Mouse (Mus musculus) limb, embryonic 15.5 days (tissue): ENCODE measurements around the gene Adgrv1. TPM values are rescaled to one million over a fixed set of nuclear protein-coding genes. Genes with fewer than 3 reads are reported as not detected.

Experiments used
- ATAC-seq: fragments of 200-750 bp; cut with Nextera tagmentation; 2 replicates; pipeline ENCODE4 v1.8.0; 2017; ENCODE audit warnings: low read depth, moderate TSS enrichment; ENCODE audit not compliant: insufficient number of reproducible peaks, low FRiP score, low TSS enrichment
- H3K27ac ChIP-seq: fragments of 300-500 bp; sonication (generic); 2 replicates; pipeline ENCODE4 v1.5.1; 2015; ENCODE audit warnings: moderate library complexity, mild to moderate bottlenecking, inconsistent platforms
- H3K27me3 ChIP-seq: fragments of 300-500 bp; sonication (generic); 2 replicates; pipeline ENCODE4 v1.6.1; 2015; ENCODE audit warnings: inconsistent platforms
- H3K36me3 ChIP-seq: fragments of 300-500 bp; sonication (generic); 2 replicates; pipeline ENCODE4 v1.6.1; 2015; ENCODE audit warnings: inconsistent platforms
- H3K4me1 ChIP-seq: fragments of 300-500 bp; sonication (generic); 2 replicates; pipeline ENCODE4 v1.6.1; 2015; ENCODE audit warnings: inconsistent platforms
- H3K4me2 ChIP-seq: fragments of 300-500 bp; sonication (generic); 2 replicates; pipeline ENCODE4 v1.6.1; 2015; ENCODE audit warnings: mild to moderate bottlenecking, inconsistent platforms
- H3K4me3 ChIP-seq: fragments of 300-500 bp; sonication (generic); 2 replicates; pipeline ENCODE4 v1.5.1; 2015; ENCODE audit warnings: mild to moderate bottlenecking, inconsistent platforms
- H3K9ac ChIP-seq: fragments of 300-500 bp; sonication (generic); 2 replicates; pipeline ENCODE4 v1.6.1; 2015; ENCODE audit warnings: inconsistent platforms
- H3K9me3 ChIP-seq: fragments of 300-500 bp; sonication (generic); 2 replicates; pipeline ENCODE4 v1.6.1; 2016; ENCODE audit warnings: inconsistent platforms
- WGBS: fragments of 180-500 bp; shearing (Covaris S2); methylation state at CpG from one replicate; pipeline ENCODE4 v1.1.7; 2015; 5-methylcytosine and 5-hydroxymethylcytosine counted together
- polyA plus RNA-seq: library from polyadenylated mRNA; unstranded; fragments of >200 nt; fragmentation: Nextera tagmentation; extraction: Ambion mirVana; gene quantifications from 2 replicates; pipeline ENCODE4 v1.2.1, GENCODE M21; 2015

The Adgrv1 gene
- polyA plus RNA-seq, 1 experiment from 2014 or later, result 0.58 TPM

DNA sequence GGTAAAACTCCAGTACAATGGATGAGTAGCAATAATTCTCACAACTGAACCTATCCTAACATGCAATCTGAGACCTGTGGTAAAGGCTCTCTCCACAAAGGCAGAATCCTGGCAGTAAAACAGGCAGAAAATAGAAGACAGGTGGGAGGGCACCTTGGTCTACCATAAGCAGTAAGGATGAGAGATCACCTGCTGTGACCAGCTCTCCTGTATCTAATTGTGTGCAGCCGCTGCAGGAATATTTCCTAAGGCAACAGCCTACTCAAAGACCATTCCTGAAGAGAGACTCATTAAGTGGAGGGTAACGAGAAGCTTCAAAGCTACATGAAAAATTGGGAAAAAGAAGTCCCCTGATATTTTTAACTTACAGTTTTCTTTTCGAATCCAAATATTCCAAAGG, 167.2 kb downstream of the Adgrv1 start:
- no peak overlapping the region for H3K27ac ChIP-seq
- no peak overlapping the region for H3K4me2 ChIP-seq
- no peaks in the 10 kb centered on the region for H3K27me3 ChIP-seq
- no peaks in the 10 kb centered on the region for H3K36me3 ChIP-seq
- H3K4me3 ChIP-seq, result no peak overlapping the region
- no peaks in the 10 kb centered on the region for H3K4me1 ChIP-seq
- H3K9me3 ChIP-seq, result no peaks in the 10 kb centered on the region
- ATAC-seq, result no peak
- no peak overlapping the region for H3K9ac ChIP-seq
- WGBS, result 53% methylated on average over 3 of the region's 3 CpGs

DNA sequence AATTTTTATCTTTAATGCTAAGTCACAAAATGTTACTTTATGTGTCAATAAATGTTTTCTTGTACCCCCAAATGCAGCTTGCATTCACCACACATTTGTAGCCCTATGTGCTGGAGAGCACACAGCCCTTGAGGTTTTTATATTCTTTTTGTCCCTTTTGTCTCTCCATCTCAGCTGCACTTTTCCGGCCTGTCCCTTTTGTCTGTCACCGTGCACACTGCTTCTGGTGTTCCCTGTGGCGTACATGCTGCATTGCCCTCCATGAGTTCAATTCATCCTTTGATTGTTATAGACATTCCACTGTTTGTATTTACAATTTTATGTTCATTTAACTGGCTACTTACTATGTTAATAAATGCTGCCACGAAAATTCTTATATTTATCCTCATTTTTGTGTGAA, 183.3 kb downstream of the Adgrv1 start:
- Histone ChIP-seq H3K9me3 (no peaks in the 10 kb centered on the region), H3K4me2 (no peak overlapping the region), H3K27me3 (no peaks in the 10 kb centered on the region), H3K27ac (no peak overlapping the region), H3K4me1 (no peaks in the 10 kb centered on the region), H3K36me3 (no peaks in the 10 kb centered on the region), H3K9ac (no peak overlapping the region), H3K4me3 (no peak overlapping the region)
- no peak for ATAC-seq
- WGBS, result 72% methylated on average over 4 of the region's 4 CpGs

DNA sequence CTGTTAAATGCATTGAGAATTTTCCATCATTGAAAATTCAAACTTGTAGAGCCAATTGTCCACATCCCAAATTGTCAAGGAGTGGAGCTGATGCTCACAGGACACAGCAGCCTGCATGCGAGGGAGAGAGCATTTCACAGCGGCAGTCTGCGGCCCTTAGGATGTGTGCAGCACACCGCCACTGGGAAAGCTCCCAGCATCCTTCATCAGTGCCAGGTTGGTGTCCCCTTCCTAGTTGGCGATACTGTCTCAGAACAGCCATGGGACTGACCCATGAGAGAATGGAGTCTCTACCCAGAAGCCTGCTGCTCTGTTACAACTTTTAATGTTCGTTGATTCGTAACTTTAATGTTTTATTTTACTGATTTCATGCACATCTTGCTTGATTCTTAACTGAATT, 183.8 kb downstream of the Adgrv1 start:
- Histone ChIP-seq H3K9ac (no peak overlapping the region), H3K4me2 (no peak overlapping the region), H3K36me3 (no peaks in the 10 kb centered on the region), H3K4me3 (no peak overlapping the region), H3K27ac (no peak overlapping the region), H3K27me3 (no peaks in the 10 kb centered on the region), H3K4me1 (no peaks in the 10 kb centered on the region), H3K9me3 (no peaks in the 10 kb centered on the region)
- 83% methylated on average over 7 of the region's 7 CpGs for WGBS
- ATAC-seq, result no peak

DNA sequence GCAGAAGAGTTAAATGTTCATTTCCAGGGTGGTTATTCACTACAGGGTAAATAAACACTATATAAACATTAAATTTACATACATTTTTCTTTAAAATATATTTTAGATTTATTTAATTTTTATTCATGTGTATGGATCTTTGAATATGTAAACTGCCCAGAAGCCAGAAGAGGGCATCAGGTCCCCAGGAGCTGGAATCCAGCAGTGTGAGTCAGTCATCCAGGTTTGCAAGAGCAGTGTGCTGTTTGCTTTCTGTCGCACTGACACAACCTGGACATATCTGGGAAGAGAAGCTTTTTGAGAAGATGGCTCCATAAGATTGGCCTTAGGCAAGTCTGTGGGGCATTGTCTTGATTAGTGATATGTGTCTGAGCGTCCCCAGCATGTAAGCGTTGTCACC, 191.5 kb downstream of the Adgrv1 start:
- 77% methylated on average over 3 of the region's 3 CpGs for WGBS
- no peaks in the 10 kb centered on the region for H3K27me3 ChIP-seq
- no peak overlapping the region for H3K4me3 ChIP-seq
- no peaks in the 10 kb centered on the region for H3K9me3 ChIP-seq
- no peak overlapping the region for H3K4me2 ChIP-seq
- ATAC-seq, result no peak
- H3K4me1 ChIP-seq, result no peaks in the 10 kb centered on the region
- no peak overlapping the region for H3K27ac ChIP-seq
- H3K36me3 ChIP-seq, result no peaks in the 10 kb centered on the region
- no peak overlapping the region for H3K9ac ChIP-seq

DNA sequence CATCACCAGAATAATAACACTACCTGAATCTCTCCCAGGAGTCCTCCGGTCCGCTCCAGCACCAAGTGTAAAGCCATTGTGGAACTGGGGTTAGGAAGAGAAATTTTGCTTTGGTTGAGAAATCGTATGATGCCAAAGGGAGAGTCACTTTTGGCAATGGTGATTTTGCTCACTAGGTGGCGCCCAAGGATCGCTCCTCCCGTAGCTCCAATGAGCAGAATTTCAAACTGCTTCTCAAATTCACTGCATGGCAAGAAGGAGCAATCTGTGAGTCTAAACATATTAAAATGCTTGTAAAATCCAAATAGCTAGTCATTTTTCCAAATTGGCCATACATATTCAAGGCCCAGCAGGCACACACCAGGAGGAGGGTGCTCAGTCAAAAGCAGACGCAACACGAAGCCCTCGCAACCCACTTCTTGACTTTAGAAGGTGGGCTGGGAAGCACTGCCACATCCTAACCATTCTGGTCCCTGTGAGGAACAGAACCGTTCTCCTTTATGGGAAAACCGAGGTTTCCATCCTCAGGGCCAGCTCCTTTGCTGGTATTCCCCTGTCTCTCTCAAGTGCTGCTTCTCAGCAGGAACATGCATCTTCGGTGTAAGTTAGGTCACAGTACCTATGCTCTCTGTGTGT, 193.4 kb downstream of the Adgrv1 start:
- no peak overlapping the region for H3K27ac ChIP-seq
- no peaks in the 10 kb centered on the region for H3K36me3 ChIP-seq
- H3K9ac ChIP-seq, result no peak overlapping the region
- H3K4me2 ChIP-seq, result 0 out of 2 replicates have a peak overlapping the region, but pooled peaks have one; percentile 12
- H3K4me3 ChIP-seq, result no peak overlapping the region
- 33% methylated on average over 12 of the region's 12 CpGs for WGBS
- ATAC-seq, result no peak
- no peaks in the 10 kb centered on the region for H3K27me3 ChIP-seq
- no peaks in the 10 kb centered on the region for H3K9me3 ChIP-seq
- H3K4me1 ChIP-seq, result no peaks in the 10 kb centered on the region

DNA sequence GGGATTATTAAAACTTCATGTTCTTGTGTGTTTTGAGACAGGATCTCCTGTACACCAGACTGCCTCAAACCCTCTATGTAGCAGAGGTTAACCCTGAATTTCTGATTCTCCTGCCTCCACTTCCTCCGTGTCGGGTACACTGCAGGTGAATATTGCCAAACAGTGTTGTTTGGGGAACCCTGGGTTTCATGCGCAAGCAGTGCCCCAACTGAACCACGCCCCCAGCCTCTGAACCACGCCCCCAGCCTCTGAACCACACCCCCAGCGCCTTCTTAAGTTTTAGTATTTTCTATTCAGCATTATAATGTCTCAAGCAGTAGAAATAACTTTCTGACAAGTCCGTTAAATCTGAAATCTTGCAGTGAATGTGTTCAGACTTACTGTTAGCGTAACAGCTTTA, 195.9 kb downstream of the Adgrv1 start:
- Histone ChIP-seq H3K27me3 (no peaks in the 10 kb centered on the region), H3K4me2 (no peak overlapping the region), H3K4me3 (no peak overlapping the region), H3K9me3 (no peaks in the 10 kb centered on the region), H3K36me3 (no peaks in the 10 kb centered on the region), H3K4me1 (no peaks in the 10 kb centered on the region), H3K27ac (no peak overlapping the region), H3K9ac (no peak overlapping the region)
- 63% methylated on average over 8 of the region's 8 CpGs for WGBS
- no peak for ATAC-seq

DNA sequence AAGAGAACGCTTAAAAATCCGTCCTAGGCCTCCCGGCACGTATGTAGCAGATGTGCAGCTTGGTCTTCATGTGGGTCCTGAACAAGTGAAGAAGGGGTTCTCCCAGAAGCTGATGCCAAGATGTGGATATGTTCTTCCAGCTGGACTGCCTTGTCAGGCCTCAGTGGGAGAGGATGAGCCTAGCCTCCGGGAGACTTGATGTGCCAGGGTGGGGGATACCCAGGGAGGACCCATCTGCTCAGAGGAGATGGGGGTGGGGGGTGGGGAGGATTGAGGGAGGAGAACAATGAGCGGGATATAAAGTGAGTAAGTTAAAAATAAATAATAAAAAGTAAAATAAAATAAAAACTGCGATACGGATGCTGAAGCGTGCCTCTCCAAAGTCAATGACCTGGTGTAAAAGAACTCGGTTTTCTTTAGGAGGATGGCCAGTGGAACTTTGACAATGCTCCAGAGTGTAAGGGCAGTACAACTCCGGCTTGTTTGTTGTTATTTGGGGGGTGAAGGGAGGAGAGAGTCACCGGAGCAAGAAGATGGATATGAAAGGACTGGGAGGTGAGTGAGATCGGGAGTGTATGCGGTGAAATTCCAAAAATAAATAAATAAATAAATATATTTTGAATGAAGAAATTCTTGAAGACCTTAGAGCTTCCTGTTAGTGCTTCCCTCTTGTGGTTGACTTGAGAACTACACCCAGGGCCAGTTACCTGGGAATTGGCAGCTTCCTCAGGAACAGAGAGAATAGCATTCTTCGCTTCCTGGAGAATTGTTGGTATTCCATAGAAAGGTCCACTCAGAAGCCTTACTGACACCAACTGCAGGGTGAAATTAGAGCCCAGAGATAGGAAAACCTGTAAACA, 205.8 kb downstream of the Adgrv1 start:
- Histone ChIP-seq H3K4me2 (no peak overlapping the region), H3K4me3 (no peak overlapping the region), H3K9me3 (no peaks in the 10 kb centered on the region), H3K27me3 (no peaks in the 10 kb centered on the region), H3K36me3 (no peaks in the 10 kb centered on the region), H3K9ac (no peak overlapping the region), H3K27ac (no peak overlapping the region), H3K4me1 (no peaks in the 10 kb centered on the region)
- ATAC-seq, result no peak
- 73% methylated on average over 15 of the region's 15 CpGs for WGBS

DNA sequence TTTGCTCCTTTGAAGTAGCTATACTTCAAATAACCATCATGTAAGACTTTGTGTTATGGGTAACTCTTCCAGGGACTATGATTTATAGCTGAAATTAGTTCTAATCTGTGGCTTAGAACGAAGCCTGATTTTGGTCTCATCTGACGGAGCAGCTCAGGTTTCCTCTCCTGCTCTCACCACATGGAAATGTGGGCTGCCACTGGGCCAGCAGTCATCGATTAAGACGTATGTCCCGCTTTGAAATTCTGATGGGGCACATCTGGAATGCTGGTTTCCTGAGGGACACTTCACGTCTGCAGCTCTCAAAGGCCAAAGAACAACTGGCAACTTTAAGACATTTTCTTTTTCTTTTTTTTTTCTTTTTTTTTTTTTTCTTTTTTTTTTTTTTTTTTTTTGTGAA, 207.8 kb downstream of the Adgrv1 start:
- no peak overlapping the region for H3K9ac ChIP-seq
- WGBS, result 15% methylated on average over 6 of the region's 6 CpGs
- no peaks in the 10 kb centered on the region for H3K4me1 ChIP-seq
- no peaks in the 10 kb centered on the region for H3K27me3 ChIP-seq
- H3K4me3 ChIP-seq, result no peak overlapping the region
- H3K4me2 ChIP-seq, result no peak overlapping the region
- no peaks in the 10 kb centered on the region for H3K36me3 ChIP-seq
- H3K27ac ChIP-seq, result no peak overlapping the region
- ATAC-seq, result no peak
- H3K9me3 ChIP-seq, result no peaks in the 10 kb centered on the region

DNA sequence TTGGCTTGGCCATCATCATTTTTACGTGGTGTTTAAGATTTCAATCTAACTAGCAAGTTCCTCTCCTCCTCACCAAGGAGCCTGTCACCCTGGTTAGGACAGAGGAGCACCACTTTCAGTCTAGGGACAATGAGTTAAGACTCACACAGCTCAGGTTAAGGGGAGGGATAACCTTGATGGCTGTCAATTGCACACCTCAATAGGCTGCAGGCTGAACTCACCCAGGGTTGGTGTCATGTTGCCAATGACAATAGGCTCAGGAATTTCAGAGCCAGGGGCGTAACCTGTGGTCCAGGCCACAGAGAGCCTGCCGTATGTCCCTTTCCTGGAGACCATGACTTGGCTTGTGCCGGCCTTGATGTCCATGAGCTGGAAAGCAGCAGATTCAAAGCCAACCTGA, 209.0 kb downstream of the Adgrv1 start:
- no peak overlapping the region for H3K27ac ChIP-seq
- no peak for ATAC-seq
- no peak overlapping the region for H3K4me3 ChIP-seq
- H3K9ac ChIP-seq, result no peak overlapping the region
- H3K4me1 ChIP-seq, result no peaks in the 10 kb centered on the region
- H3K36me3 ChIP-seq, result no peaks in the 10 kb centered on the region
- H3K27me3 ChIP-seq, result no peaks in the 10 kb centered on the region
- no peaks in the 10 kb centered on the region for H3K9me3 ChIP-seq
- 72% methylated on average over 4 of the region's 4 CpGs for WGBS
- H3K4me2 ChIP-seq, result no peak overlapping the region

DNA sequence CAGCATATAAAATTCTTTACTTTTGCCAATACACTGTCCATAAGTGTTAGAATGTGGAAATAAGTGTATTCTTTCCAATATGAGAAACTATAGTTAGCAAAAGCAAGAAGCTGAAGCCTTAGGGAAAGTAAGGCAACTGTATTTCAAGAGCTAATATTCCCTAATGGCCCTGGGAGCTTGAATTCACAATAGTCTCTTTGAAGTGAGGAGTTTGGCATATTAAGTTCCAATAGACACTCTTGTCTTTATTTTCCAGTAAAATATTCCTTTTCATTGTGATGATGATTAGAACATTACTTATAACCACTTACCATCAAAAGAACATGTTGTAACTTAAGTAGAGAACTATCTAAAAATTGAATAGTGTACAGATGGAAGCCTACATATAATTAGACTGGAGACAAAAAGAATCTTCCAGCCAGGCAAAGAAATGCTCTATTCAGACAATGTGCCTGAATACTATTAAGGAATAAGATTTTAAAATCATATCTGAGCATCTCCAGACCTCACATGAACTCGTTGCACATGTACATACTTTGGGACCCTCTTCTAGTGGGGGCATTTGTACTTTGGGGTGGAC, 225.0 kb downstream of the Adgrv1 start:
- no peaks in the 10 kb centered on the region for H3K4me1 ChIP-seq
- ATAC-seq, result no peak
- no peak overlapping the region for H3K9ac ChIP-seq
- no peak overlapping the region for H3K27ac ChIP-seq
- no peak overlapping the region for H3K4me3 ChIP-seq
- no peak overlapping the region for H3K4me2 ChIP-seq
- H3K27me3 ChIP-seq, result no peaks in the 10 kb centered on the region
- WGBS, result 80% methylated on average over 1 of the region's 1 CpGs
- H3K9me3 ChIP-seq, result no peaks in the 10 kb centered on the region
- H3K36me3 ChIP-seq, result no peaks in the 10 kb centered on the region

DNA sequence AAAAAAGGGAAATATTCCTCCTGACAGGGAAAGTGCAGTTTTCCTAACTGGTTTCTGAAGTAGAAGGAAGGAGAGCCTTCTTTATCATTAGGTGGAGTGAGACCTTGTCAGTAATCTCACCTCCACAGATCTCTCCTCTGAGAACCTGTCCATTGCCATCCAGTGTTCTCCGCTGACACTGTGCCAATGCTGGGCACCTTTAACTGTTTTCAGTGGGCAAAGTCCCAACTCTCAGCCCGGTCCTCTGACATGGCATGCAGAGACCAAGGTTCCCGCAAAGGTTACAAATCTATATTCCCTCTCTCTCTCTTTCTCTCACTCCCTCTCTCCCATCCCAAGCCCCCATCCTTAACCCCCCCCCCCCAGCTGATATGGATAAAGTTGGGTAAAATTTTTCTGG, 230.1 kb downstream of the Adgrv1 start:
- Histone ChIP-seq H3K4me1 (no peaks in the 10 kb centered on the region), H3K4me3 (no peak overlapping the region)
- WGBS, result 85% methylated on average over 3 of the region's 3 CpGs

DNA sequence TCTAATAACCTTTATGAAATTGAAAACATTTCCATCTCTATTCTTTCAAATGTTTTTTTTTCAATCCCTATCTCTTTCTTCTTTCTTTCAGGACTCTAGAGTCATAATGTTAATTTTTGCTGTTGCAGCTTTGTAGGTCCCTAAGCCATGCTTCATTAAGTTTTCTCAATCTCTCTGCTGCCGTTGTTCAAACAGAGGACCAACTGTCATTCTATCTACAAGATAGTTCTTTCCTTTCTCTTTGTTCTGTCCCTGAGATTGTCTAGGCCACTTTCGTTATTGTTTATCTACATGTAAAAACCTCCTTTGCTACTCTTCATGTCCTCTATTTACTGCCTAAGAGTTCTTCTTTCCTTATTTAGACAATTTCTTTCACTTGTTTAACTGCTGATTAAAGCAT, 230.8 kb downstream of the Adgrv1 start:
- Histone ChIP-seq H3K9me3 (no peaks in the 10 kb centered on the region), H3K4me1 (no peaks in the 10 kb centered on the region), H3K4me3 (no peak overlapping the region), H3K9ac (no peak overlapping the region), H3K27ac (no peak overlapping the region), H3K27me3 (no peaks in the 10 kb centered on the region), H3K36me3 (no peaks in the 10 kb centered on the region), H3K4me2 (no peak overlapping the region)
- no peak for ATAC-seq
- WGBS, result 91% methylated on average over 2 of the region's 2 CpGs

More for the DNA sequence above, 230.1 kb downstream of the Adgrv1 start:
- H3K4me2 ChIP-seq, result no peak overlapping the region
- ATAC-seq, result no peak
- no peaks in the 10 kb centered on the region for H3K36me3 ChIP-seq
- no peak overlapping the region for H3K27ac ChIP-seq
- no peaks in the 10 kb centered on the region for H3K9me3 ChIP-seq
- no peak overlapping the region for H3K9ac ChIP-seq
- no peaks in the 10 kb centered on the region for H3K27me3 ChIP-seq
